Mouse (Mus musculus) cortical plate, adult 2 months (tissue): ENCODE measurements around the gene Emcn. TPM values are rescaled to one million over a fixed set of nuclear protein-coding genes. Genes with fewer than 3 reads are reported as not detected.

Experiments used
- H3K27ac ChIP-seq: fragments of 200-500 bp; 2 replicates; pipeline ENCODE4 v1.5.1; 2012; ENCODE audit warnings: low read length, control low read depth, inconsistent platforms; ENCODE audit not compliant: insufficient read depth
- H3K4me1 ChIP-seq: fragments of 200-500 bp; 2 replicates; pipeline ENCODE4 v1.6.1; 2011; ENCODE audit warnings: low read length; ENCODE audit not compliant: control insufficient read depth, insufficient read depth
- H3K4me3 ChIP-seq: fragments of 200-500 bp; 2 replicates; pipeline ENCODE4 v1.5.1; 2011; ENCODE audit warnings: mild to moderate bottlenecking, low read length, control low read depth; ENCODE audit not compliant: insufficient read depth
- CTCF ChIP-seq: fragments of 200-500 bp; IDR thresholded peaks from 2 replicates; pipeline ENCODE4 v1.5.1; 2011; ENCODE audit warnings: mild to moderate bottlenecking, control low read depth, low read length; ENCODE audit not compliant: insufficient read depth; ENCODE audit errors: extremely low read depth
- POLR2A ChIP-seq: fragments of 200-500 bp; IDR thresholded peaks from 2 replicates; pipeline ENCODE4 v1.6.1; 2011; ENCODE audit warnings: mild to moderate bottlenecking, low read length, control low read depth; ENCODE audit not compliant: insufficient read depth; ENCODE audit errors: extremely low read depth
- polyA plus RNA-seq: library from polyadenylated mRNA; depleted of rRNA; stranded (reverse); fragments of >200 nt; gene quantifications from 2 replicates; pipeline ENCODE4 v1.2.3, GENCODE M21; 2012

Emcn gene
- polyA plus RNA-seq, 1 experiment, result 14.1 TPM

DNA sequence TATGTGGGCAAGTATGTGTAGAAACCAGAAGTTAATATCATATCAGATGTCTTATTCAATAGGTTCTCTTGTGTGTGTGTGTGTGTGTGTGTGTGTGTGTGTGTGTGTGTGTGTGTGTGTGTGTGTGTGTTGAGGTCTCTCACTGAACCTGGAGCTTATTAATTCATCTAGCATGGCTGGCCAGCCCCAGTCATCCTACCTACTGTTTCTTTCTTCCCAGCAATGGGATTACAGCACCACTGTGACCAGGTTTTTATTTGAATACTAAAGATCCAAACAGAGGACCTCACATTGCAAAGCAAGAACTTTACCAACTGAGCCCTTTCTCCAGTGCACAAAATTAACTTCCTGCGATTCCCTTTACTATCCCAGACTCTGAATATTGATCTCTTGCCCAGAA lies 131.3 kb downstream of the Emcn start:
- Histone ChIP-seq H3K4me3 (no peak overlapping the region), H3K4me1 (no peaks in the 10 kb centered on the region), H3K27ac (no peak overlapping the region)
- no peak for TF ChIP-seq CTCF
- no peak for TF ChIP-seq POLR2A

GRCm38 (mm10) chr3:137479761-137480339 lies 139.0 kb downstream of the Emcn start:
- peak overlapping the region; percentile 27; the same call in 1 of the 2 replicates for H3K27ac ChIP-seq
- no peak overlapping the region for H3K4me3 ChIP-seq
- H3K4me1 ChIP-seq, result peaks cover 5% of the 10 kb centered on the region; the same call in 1 of the 2 replicates
- TF ChIP-seq POLR2A, result no peak
- TF ChIP-seq CTCF, result no peak

DNA sequence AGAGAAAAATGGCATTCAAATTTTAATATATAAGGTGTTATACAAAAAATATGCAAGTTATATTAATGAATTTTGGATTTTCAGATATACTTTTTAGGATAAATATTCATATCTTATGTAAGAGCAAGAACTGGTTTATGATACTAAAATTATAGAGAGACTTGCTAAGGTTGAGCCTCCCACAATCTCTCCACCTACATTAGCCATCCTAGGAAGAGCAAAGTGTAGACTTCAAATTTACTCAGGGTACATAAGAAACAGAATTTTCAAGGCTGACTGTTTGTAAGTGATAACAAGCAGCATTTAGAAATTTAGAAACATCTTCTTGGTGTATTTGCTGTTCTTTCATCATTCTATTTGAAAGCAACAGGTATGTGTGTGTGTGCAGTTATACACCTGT lies 140.3 kb downstream of the Emcn start:
- TF ChIP-seq POLR2A (no peak), CTCF (no peak)
- Histone ChIP-seq H3K4me1 (peaks cover 5% of the 10 kb centered on the region; the same call in 1 of the 2 replicates), H3K4me3 (no peak overlapping the region), H3K27ac (no peak overlapping the region)
